Mouse (Mus musculus) liver, embryonic 14.5 days (tissue): ENCODE measurements around the gene Vipr2.

Experiments used
- CTCF ChIP-seq: IDR thresholded peaks from 2 replicates; pipeline ENCODE4 v1.5.1; 2016; ENCODE audit warnings: antibody characterized with exemption, low read depth, control low read depth
- EP300 ChIP-seq: IDR thresholded peaks from 2 replicates; pipeline ENCODE4 v1.6.1; 2016; ENCODE audit warnings: antibody characterized with exemption, low read depth

DNA sequence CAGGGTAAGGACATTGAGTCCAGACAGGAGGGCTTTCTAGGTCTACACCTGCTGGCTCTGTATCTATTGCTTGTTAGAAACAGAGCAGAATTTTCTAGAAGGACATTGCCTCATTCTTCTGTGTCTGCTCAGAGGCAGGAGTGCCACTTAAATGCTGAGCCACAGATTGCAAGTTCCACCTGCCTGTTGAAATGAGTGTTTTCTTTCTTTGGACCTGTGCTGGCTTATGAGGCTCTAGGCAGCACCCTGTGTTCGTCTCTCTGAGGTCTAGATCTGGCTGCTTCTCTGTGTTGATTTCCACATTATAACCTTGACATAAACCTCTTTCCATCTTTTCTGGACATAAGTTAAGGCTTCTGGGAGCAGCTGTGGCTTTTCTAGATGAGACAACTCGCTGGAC, 6.8 kb downstream of the Vipr2 start:
- TF ChIP-seq CTCF (no peak), EP300 (no peak)
